Mouse (Mus musculus): ENCODE data around the gene Mt2. TPM values are rescaled to one million over a fixed set of nuclear protein-coding genes. Genes with fewer than 3 reads are reported as not detected.
A peak's percentile ranks its signal among the peaks of the same experiment; 100 is the strongest.

The Mt2 gene
- polyA plus RNA-seq, 1 experiment from 2014 or later = 32.1 TPM

- Histone ChIP-seq H3K9me3 (replicated peaks; ENCODE audit: control insufficient read depth, low read length) (no peaks in the 10 kb centered on the region), H3K27ac (replicated peaks; ENCODE audit: low read depth, low read length) (0 out of 2 replicates have a peak within 1 kb of the TSS, but pooled peaks have one; percentile 3), H3K4me1 (ENCODE audit: control insufficient read depth, insufficient read depth, low read length) (no peaks in the 10 kb centered on the region), H3K36me3 (replicated peaks; ENCODE audit: control insufficient read depth, insufficient read depth, low read depth, low read length) (no peaks in the 10 kb centered on the region), H3K4me3 (ENCODE audit: low read depth, low read length) (peak within 1 kb of the TSS; percentile 78), H3K9ac (replicated peaks; ENCODE audit: low read length) (peak within 1 kb of the TSS; percentile 70), H3K27me3 (ENCODE audit: control insufficient read depth, insufficient read depth, low read length) (no peaks in the 10 kb centered on the region), H3K4me2 (ENCODE audit: low read depth, low read length) (peak within 1 kb of the TSS; percentile 84)
- ATAC-seq (replicated peaks; ENCODE audit: insufficient number of reproducible peaks, low FRiP score, low TSS enrichment, low read depth) (peak; percentile 96), DNase-seq (ENCODE audit: low spot score) (peak; percentile 99)
- WGBS = under 1% methylated on average over 65 of the region's 68 CpGs
These were observed 42.0 kb downstream of the Mt2 start, which contains the start of gene Nup93 for GRCm38 (mm10) chr8:94214252-94215173. TSS of gene Nup93 (plus strand) at chr8:94214564.

Other genes starting within 250 kb of the Mt2 start
- gene Amfr, start 159.8 kb upstream of the Mt2 start, polyA plus RNA-seq (2014; fragmentation: Nextera tagmentation; extraction: Ambion mirVana) = 48.2 and 49.5 TPM in 2 replicates
- gene Nudt21, start 135.6 kb upstream of the Mt2 start, polyA plus RNA-seq (2014; fragmentation: Nextera tagmentation; extraction: Ambion mirVana) = 158 and 182 TPM in 2 replicates
- gene Ogfod1, start 135.5 kb upstream of the Mt2 start, polyA plus RNA-seq (2014; fragmentation: Nextera tagmentation; extraction: Ambion mirVana) = 14.8 and 19.2 TPM in 2 replicates
- 21.0 and 22.5 TPM in 2 replicates for gene Bbs2, start 73.7 kb upstream of the Mt2 start, polyA plus RNA-seq (2014; fragmentation: Nextera tagmentation; extraction: Ambion mirVana)
- not detected in 2 replicates for gene Mt4, start 35.5 kb upstream of the Mt2 start, polyA plus RNA-seq (2014; fragmentation: Nextera tagmentation; extraction: Ambion mirVana)
- gene Mt3, start 20.1 kb upstream of the Mt2 start, polyA plus RNA-seq (2014; fragmentation: Nextera tagmentation; extraction: Ambion mirVana) = 5.9 and 7.0 TPM in 2 replicates
- gene Mt1, start 6.4 kb downstream of the Mt2 start, polyA plus RNA-seq (2014; fragmentation: Nextera tagmentation; extraction: Ambion mirVana) = 99.7 and 108 TPM in 2 replicates
- gene Nup93, start 41.9 kb downstream of the Mt2 start, polyA plus RNA-seq (2014; fragmentation: Nextera tagmentation; extraction: Ambion mirVana) = 132 and 138 TPM in 2 replicates
- not detected in 2 replicates for gene Slc12a3, start 156.5 kb downstream of the Mt2 start, polyA plus RNA-seq (2014; fragmentation: Nextera tagmentation; extraction: Ambion mirVana)
- 54.6 and 54.8 TPM in 2 replicates for gene Herpud1, start 213.8 kb downstream of the Mt2 start, polyA plus RNA-seq (2014; fragmentation: Nextera tagmentation; extraction: Ambion mirVana)